Mouse (Mus musculus) cerebellum, adult 2 months (tissue): ENCODE results near the gene Gpcpd1. TPM values are rescaled to one million over a fixed set of nuclear protein-coding genes. Genes with fewer than 3 reads are reported as not detected.

Experiments used
- DNase-seq, 2 experiments: peaks; one replicate each; pipeline ENCODE4 v3.0.0; 2021
- H3K27ac ChIP-seq: fragments of 200-500 bp; 2 replicates; pipeline ENCODE4 v1.5.1; 2012; ENCODE audit warnings: low read length, control low read depth, inconsistent platforms; ENCODE audit not compliant: insufficient read depth
- H3K27me3 ChIP-seq: fragments of 200-500 bp; 2 replicates; pipeline ENCODE4 v1.6.1; 2012; ENCODE audit warnings: inconsistent platforms, mild to moderate bottlenecking, low read length, moderate library complexity; ENCODE audit not compliant: control insufficient read depth, insufficient read depth
- H3K4me1 ChIP-seq: fragments of 200-500 bp; 2 replicates; pipeline ENCODE4 v1.6.1; 2011; ENCODE audit warnings: low read length; ENCODE audit not compliant: control insufficient read depth, insufficient read depth
- H3K4me3 ChIP-seq: fragments of 200-500 bp; replicated peaks from 2 replicates; pipeline ENCODE3; 2011; ENCODE audit warnings: mild to moderate bottlenecking, low read depth, low read length, control low read depth; ENCODE audit not compliant: insufficient read depth
- CTCF ChIP-seq: fragments of 200-500 bp; IDR thresholded peaks from 2 replicates; pipeline ENCODE4 v1.5.1; 2011; ENCODE audit warnings: low read depth, mild to moderate bottlenecking, control low read depth, low read length, moderate library complexity, borderline replicate concordance; ENCODE audit not compliant: insufficient read depth
- POLR2A ChIP-seq: fragments of 200-500 bp; IDR thresholded peaks from 2 replicates; pipeline ENCODE4 v1.6.1; 2011; ENCODE audit warnings: low read length, control low read depth, borderline replicate concordance; ENCODE audit not compliant: insufficient read depth
- WGBS: fragments of 180-500 bp; shearing (Covaris S2); methylation state at CpG from one replicate; pipeline ENCODE4 v1.1.7; 2018; 5-methylcytosine and 5-hydroxymethylcytosine counted together
- polyA plus RNA-seq: library from polyadenylated mRNA; depleted of rRNA; stranded (reverse); fragments of >200 nt; gene quantifications from 2 replicates; pipeline ENCODE4 v1.2.3, GENCODE M21; 2012

Gpcpd1 gene
- polyA plus RNA-seq, 1 experiment = 81.5 TPM

DNA sequence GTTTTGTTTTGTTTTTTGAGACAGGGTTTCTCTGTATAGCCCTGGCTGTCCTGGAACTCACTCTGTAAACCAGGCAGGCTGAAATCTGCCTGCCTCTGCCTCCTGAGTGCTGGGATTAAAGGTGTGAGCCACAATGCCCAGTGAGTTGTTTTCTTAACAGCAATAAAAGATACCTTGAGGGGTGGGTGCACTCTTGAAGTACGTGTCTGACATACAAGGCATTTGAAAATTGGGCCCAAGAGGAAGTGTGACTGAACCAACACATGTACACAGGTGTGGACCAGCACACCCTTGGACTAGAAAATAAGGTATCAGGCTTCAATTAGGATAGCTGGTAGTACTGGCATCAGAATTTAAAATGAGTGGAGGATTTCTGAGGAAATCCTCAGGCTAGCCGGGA lies 16.2 kb downstream of the Gpcpd1 start:
- H3K4me3 ChIP-seq = no peak overlapping the region
- no peaks in the 10 kb centered on the region for H3K4me1 ChIP-seq
- TF ChIP-seq CTCF = no peak
- no peak for TF ChIP-seq POLR2A
- no peaks in the 10 kb centered on the region for H3K27me3 ChIP-seq
- WGBS = 92% methylated on average over 2 of the region's 2 CpGs
- no peak for DNase-seq
- H3K27ac ChIP-seq = no peak overlapping the region

DNA sequence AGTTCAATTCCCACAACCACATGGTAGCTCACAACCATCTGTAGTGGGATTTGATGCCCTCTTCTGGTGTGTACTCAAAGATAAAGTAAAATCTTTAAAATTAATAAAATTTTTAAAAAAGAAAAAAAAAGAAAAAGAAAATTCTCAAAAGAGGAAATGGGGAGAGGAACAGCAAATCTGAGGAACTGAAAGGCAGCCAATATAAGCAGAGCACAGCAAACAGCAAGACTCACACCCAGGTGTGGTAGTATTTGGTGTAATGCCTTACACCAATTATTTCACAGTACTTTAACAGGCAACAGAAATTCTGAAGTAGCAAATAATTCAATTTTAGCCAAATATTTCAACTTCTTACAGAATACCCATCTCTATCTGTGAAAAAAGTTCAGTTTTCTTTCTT lies 16.7 kb downstream of the Gpcpd1 start:
- DNase-seq = no peak
- no peak overlapping the region for H3K27ac ChIP-seq
- H3K4me1 ChIP-seq = no peaks in the 10 kb centered on the region
- no peak overlapping the region for H3K4me3 ChIP-seq
- TF ChIP-seq POLR2A = no peak
- TF ChIP-seq CTCF = no peak
- H3K27me3 ChIP-seq = no peaks in the 10 kb centered on the region

DNA sequence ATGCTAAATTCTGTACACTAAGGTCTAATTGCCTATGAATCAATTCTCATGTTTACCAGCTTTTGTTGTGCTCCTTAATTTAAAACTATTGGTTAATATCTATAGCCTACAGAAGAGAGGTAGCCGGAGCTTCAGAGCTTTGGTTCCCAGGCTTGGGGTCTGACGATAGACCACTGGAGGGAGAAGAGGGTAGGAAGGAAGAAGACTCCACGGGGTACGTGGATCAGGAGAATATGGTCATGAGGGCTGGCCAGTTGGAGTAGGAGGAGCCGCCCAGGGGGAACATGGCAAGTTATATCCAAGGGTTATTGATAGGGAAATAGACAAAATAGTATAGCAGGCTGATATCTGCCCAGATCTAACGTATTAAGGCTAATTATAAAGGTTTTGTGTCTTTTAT lies 17.8 kb downstream of the Gpcpd1 start:
- Histone ChIP-seq H3K27me3 (no peaks in the 10 kb centered on the region), H3K4me3 (no peak overlapping the region), H3K27ac (no peak overlapping the region), H3K4me1 (no peaks in the 10 kb centered on the region)
- 85% methylated on average over 6 of the region's 6 CpGs for WGBS
- DNase-seq = no peak
- TF ChIP-seq CTCF = no peak
- TF ChIP-seq POLR2A = no peak

DNA sequence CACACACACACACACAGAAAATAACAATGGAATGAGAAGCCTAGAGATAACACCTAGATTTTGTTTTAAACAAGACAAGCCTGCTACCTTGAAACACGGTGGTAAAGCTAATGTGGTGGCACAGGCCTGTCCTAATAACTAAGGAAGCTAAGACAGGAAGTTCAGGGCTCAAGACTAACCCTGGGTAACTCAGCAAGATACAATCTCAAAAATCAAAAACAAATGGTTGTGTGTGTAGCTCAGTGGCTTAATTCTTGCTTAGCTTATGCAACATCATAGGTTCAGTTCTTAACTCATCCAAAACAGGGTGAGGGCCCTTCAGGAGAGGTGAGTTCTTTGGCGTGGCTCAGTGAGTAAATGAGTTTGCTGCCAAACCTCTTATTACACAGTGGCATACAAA lies 20.1 kb downstream of the Gpcpd1 start:
- no peak for DNase-seq
- WGBS = 89% methylated on average over 2 of the region's 2 CpGs
- no peak overlapping the region for H3K4me3 ChIP-seq

DNA sequence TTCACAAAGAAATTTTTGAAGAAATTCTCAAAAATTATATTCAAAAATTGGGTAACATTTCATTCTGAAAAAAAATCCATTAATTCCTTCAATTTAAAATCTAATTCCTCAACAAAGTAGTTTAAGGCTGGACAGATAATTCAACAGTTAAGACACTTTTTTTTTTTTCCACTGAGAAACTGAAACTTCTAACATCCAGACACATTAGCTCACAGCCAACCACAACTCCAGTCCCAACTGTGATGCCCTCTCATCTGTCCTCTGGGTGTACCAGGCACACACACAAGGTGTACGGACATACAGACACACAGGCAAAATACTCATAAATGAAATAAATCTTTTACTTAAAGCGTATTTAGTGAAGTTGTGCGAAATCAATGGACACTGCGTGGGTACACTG lies 25.7 kb downstream of the Gpcpd1 start:
- Histone ChIP-seq H3K4me1 (no peaks in the 10 kb centered on the region), H3K4me3 (no peak overlapping the region), H3K27me3 (no peaks in the 10 kb centered on the region), H3K27ac (no peak overlapping the region)
- WGBS = 97% methylated on average over 4 of the region's 4 CpGs
- no peak for DNase-seq
- no peak for TF ChIP-seq POLR2A
- TF ChIP-seq CTCF = no peak

More for the DNA sequence above, 20.1 kb downstream of the Gpcpd1 start:
- H3K27ac ChIP-seq = no peak overlapping the region
- no peaks in the 10 kb centered on the region for H3K4me1 ChIP-seq
- no peaks in the 10 kb centered on the region for H3K27me3 ChIP-seq
- TF ChIP-seq CTCF (no peak), POLR2A (no peak)

DNA sequence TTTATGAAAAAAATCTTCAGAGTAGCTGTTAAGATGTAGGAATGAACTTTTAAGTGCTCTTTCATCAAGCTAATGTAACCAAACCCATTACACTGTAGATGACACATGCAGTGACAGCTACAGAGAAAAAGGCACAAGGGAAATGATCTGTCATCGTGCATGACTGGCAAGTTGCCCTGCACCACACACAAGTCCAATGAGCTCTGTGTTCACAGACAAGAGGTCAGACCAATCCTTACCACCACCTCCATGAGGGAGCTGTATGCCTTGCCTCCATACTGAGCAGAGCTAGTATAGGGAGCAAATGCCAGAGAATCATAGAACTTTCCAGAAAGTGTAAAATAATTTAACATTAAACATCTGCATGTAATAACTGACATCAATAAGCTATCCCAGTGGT lies 59.7 kb downstream of the Gpcpd1 start:
- WGBS = 7% methylated on average over 1 of the region's 1 CpGs
- no peaks in the 10 kb centered on the region for H3K4me1 ChIP-seq
- no peaks in the 10 kb centered on the region for H3K27me3 ChIP-seq
- H3K4me3 ChIP-seq = no peak overlapping the region
- no peak overlapping the region for H3K27ac ChIP-seq
- TF ChIP-seq CTCF (no peak), POLR2A (no peak)
- DNase-seq = no peak

DNA sequence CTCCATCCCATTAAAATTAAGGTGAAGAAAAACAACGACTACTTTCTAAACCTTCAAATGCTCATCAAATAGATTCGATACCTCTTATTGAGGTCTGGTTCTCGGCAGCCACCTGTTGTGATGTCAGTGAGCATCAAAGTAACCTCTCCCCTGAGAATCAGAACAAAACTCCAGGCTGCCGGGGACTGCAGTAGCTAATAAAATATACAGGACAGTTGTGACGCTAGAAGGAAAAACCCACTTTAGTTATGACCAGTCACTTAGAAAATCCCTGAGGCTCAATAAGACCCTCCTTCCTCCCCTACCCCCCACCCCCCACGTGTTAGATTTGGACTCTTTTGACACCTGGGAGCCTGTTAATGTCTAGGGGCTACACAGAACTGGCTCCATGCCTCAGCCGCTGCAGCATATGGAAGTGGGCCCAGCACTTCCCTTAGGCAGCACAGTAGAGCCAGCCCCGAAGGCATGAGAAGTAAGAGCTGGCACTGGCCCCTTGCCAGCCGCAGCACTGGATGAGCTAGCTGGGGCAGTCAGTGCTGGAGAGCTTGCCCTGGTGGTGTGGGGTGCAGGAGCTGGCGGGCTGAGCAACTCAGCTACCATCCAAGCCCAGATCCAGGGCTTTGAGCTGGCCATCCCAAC lies 60.5 kb downstream of the Gpcpd1 start:
- Histone ChIP-seq H3K4me3 (no peak overlapping the region), H3K4me1 (no peaks in the 10 kb centered on the region), H3K27ac (no peak overlapping the region), H3K27me3 (no peaks in the 10 kb centered on the region)
- WGBS = 11% methylated on average over 10 of the region's 10 CpGs
- DNase-seq = peak; percentile 25 to 27
- TF ChIP-seq POLR2A (no peak), CTCF (no peak)

DNA sequence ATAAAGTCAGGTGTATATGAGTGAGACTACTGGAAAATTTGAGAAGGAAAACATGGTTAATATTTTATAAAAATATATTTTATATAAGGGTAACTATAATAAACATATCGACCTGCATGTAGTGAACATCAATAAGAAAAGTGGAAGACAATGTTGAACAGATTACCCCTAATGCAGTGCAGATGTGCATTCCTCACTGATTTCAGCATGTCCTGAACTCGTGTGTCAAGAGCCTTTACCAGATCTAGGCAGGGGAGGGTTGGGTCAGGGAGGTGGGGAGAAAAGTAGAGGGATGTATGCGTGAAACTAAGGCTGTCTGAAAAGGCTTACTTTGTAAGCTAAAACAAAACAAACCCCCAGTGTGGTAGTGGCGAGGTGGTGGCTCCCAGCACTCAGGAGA lies 61.4 kb downstream of the Gpcpd1 start:
- DNase-seq = no peak

More for the DNA sequence above, 61.4 kb downstream of the Gpcpd1 start:
- H3K4me1 ChIP-seq = no peaks in the 10 kb centered on the region
- H3K27ac ChIP-seq = no peak overlapping the region
- H3K27me3 ChIP-seq = no peaks in the 10 kb centered on the region
- H3K4me3 ChIP-seq = no peak overlapping the region
- no peak for TF ChIP-seq CTCF
- TF ChIP-seq POLR2A = no peak
- 80% methylated on average over 4 of the region's 4 CpGs for WGBS
